Mouse (Mus musculus): Measurements from ENCODE around the gene Pcsk4.
"Not testable (repeated sequence)": the region's sequence is repeated elsewhere in the genome, so short reads cannot be mapped to it uniquely, and the experiment has no call there.

Pcsk4 gene

DNA sequence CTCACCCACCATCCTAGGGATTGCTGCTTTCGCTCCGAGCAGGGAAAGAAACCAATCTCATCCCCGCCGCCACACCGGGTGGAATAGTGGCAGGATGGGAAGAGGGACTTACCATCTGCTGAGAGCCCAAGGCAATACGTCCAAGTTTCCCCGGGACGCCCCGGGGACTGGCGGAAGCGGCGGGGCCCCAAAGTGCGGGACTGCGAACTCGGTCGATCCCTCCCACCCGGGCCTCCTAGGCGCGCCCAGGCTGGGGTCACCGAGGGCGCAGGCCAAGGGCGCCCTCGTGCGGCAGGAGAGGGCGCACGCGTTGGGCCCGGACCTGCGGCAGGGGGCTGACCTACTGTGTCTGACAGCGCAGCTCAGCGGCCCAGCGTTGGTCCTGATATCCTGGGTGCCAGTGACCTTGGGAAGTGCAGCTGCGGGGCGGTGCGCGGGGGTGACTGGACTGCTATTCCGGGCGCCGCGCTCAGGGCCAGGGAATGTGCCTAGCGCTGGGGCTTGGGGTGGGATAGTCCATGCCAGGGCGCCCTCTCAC lies 19.0 kb upstream of the Pcsk4 start, which contains the start of gene Adamtsl5:
Adamtsl5 (minus strand) TSS at position 169 of the 538 bp plus-strand sequence.
- DNase-seq (ENCODE audit: low spot score) = no peak

DNA sequence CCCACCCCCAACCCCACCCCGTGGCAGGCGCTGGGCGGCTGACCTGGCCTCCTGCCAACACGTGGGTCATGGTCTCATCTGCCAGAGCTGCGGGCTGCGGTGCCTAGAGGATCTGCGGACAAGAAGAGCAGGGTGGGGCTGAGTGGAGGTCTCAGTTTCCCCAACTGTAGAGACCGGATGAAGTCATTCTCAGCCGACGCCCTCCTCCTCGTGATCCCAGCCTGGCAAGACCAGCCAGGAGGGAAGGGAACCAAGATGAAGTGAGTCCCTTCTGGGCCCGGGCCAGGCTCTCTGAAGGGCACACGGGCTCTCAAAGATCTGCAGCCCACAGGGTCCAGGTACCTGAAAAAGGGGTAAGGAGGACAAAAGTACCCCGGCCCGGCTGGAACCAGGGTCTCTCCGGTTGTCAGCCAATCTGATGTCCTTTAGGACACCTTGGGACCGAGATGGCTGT lies 18.2 kb upstream of the Pcsk4 start:
- DNase-seq (ENCODE audit: low spot score) = no peak

- not testable (repeated sequence) for DNase-seq (ENCODE audit: low spot score)
Measured at GRCm38 (mm10) chr10:80345929-80346328, 16.6 kb upstream of the Pcsk4 start.

- DNase-seq (ENCODE audit: low spot score) = no peak
Measured at GRCm38 (mm10) chr10:80345122-80345521, 15.8 kb upstream of the Pcsk4 start.

GRCm38 (mm10) chr10:80344131-80344661 lies 14.9 kb upstream of the Pcsk4 start:
- DNase-seq (ENCODE audit: low spot score) = no peak

DNA sequence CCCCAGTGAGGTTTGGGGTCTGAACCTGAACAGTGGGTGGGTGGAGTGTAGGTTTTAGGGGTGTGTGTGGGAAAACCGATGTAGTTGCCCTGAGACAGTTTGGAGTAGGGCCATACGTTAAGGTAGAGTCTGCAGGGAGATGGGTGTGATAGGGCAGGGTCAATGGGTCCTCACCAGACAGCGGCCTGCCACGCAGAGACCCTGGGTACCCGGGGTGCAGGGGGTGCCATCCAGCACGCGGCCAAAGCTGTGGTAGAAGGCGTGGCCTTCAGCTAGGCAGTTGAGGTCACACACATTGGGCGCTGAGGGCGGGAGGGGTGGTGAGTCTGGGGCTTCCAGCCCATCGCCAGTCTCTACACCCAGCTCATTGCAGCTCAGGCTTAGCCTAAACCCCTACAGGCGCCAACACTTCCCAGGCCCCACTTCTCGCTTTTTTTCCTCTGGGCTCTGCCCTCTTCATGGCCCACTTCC lies 14.2 kb upstream of the Pcsk4 start:
- no peak for DNase-seq (ENCODE audit: low spot score)

DNA sequence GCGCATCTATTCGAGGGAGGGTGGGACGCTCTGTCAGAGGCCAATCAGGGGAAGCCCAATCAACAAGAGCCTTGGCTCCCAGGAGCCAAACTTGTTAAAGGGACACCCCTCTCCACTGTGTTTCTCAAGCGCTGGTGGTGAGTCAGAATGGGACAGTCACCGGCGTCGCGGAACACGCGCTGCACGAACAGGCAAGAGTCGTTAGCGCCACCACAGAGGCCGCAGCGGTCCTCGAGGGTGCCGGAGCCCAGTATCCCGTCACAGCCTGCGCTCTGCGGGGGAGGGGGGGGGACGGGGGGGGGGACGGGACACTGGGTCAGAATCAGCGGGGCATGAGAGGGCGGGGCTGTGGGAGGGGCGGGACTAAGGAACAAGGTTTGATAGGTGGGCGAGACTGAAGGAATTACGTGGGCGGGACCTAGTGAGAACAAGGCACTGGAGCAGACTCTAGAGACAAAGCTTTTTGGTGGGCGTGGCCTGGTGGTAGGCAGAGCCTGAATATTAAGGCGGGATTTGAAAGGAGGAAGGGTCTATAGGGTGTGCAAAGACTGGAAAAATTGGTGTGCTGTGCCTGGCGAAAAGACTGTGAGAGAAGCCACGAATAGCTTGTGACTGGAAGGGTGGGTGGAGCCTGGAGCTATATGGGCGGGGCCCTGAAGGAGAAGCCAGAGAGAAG lies 13.6 kb upstream of the Pcsk4 start:
- peak; percentile 73 for DNase-seq (ENCODE audit: low spot score)

- no peak for DNase-seq (ENCODE audit: low spot score)
Measured at GRCm38 (mm10) chr10:80342305-80342748, 13.0 kb upstream of the Pcsk4 start.

DNA sequence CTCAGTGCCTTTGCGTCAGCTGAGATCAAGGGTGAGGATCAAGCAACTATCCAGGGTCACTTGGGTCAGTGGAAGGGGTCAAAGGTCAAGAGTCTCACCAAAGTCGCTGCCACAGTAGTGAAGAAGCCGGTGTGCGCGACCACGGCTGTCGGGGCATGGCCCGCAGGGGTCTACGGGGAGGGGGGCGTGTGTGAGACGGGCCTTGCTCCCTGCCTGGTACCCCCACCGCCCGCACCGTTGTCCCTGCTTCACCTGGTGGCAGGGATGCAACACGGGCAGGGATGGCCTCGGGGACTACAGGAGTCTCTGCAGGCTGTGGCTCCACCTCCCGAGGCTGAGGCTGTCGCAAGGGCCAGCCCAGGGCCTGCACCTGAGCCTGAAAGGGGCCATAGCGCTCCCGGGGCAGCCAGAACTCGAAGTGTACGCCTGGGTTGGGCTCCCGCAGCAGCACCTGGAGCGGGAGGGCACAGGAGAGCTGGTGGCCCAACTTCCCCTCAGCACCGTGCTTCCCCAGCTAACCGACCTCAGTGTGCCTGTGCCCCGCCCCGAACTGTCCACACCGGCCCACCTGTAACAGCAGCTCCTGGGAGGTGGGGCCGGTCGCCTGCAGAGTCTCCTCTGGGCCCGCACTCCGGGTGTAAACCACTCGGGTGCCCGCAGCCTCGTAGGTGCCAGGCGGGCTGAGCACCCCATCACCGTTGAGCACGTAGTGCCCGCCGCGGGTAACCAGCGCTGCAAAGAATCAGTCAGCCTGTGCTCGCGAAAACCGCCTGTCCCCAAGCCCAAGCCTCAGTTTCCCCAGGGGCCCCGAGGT lies 12.4 kb upstream of the Pcsk4 start:
- no peak for DNase-seq (ENCODE audit: low spot score)

GRCm38 (mm10) chr10:80341026-80341425 lies 11.7 kb upstream of the Pcsk4 start:
- no peak for DNase-seq (ENCODE audit: low spot score)

DNA sequence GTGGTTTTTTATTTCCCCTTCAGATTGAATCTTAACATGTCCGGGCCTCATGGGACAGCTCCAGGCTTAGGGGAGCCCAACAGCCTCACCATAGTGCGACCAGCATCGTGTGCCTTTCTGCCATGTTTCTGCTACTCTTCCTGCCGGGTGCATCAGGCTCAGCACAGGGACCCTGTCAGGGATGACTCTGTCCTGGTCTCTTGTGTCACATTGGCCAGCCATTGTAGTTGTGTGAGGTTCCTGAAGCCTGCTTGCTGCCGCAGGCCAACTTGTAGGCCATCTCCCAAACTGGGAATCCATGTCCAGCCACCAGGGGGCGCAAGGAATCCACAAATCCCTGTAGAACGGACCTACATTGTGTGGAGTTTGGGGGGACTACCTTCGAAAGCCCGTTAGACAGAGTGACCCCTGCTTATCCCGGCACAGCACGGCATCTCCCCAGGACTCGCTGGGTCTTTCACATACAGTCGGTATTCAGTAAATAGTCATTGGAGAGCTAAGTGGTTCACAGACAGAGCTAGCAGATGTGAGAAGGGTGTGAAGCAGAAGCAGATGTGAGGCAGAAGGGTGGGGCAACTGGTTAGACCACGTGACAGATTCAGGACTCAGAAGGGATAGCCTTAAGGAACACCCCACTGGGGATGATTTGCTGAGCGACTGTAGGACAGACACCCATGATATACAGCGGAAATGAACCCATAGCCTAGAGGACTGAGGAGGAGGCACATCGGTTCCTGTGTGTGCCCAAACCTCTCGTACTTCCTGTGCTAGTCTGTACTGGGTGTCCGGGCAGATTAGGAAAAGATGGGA lies 10.8 kb upstream of the Pcsk4 start:
- peak; percentile 75 for DNase-seq (ENCODE audit: low spot score)

DNA sequence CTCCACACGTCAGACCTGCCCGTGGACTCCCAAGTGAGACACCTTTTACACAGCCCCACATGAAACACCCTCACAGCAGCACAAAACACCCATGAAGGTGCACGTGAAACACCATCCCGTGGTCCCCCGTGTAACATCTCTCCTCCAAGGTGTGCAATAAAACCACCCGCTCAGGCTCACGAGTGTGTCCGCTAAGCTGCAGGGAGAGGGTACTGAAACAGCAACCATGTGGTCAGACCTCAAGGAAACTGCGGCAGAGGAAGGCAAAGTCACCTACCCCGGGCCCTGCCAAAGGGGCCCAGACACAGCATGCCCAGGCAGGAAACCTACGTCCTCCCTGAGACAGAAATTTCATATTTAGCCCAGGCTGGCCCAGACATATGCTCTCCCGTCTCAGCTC lies 7.0 kb upstream of the Pcsk4 start:
- no peak for DNase-seq (ENCODE audit: low spot score)

- no peak for DNase-seq (ENCODE audit: low spot score)
Measured at GRCm38 (mm10) chr10:80332525-80332989, 3.3 kb upstream of the Pcsk4 start.

DNA sequence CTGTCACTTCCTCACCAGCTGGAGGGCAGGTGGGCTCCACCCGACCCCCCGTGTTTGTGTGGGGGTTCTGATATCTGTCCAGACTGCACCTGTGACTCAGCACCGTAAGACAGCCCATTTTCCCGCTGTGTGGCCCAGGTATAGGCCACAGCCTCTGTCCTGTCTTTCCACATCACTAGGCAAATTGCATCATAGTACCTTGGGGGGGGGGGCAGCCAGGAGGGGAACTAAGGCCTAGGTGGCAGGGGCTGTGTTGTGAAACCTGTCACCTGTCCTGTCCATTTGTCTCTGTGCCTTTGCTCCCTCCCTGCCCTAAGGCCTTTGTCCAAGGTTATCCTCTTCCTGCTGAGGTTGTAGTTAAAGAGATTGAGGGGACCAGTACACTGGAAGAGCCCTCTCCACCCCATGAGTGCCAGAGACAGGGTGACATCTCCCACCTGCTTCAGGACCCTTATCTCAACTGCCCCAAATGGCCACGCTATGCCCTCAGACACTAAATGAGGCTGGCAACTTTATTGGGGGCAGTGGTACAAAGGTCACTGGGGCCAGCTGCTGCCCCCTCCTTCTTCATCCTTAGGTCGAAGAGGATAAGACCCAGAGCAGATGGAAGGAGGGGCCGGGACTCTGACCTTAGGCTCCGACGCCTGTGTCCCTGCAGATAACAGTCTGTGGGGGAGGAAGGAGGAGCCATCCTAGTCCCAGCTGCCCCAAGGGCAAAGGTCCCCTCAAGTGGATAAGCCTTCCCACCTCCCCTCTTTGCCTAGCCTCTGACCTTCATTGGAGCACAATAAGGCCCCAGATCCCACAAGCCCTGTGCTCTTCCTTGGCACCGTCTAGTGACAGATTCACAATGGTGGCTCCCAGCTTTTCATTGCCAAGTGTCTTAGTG lies 2.6 kb upstream of the Pcsk4 start:
- no peak for DNase-seq (ENCODE audit: low spot score)

GRCm38 (mm10) chr10:80330888-80331287 lies 1.6 kb upstream of the Pcsk4 start:
- no peak for DNase-seq (ENCODE audit: low spot score)

- no peak for DNase-seq (ENCODE audit: low spot score)
Measured at GRCm38 (mm10) chr10:80330084-80330483, 786 bp upstream of the Pcsk4 start.

GRCm38 (mm10) chr10:80325045-80325444 lies 4.3 kb downstream of the Pcsk4 start:
- DNase-seq (ENCODE audit: low spot score) = no peak

GRCm38 (mm10) chr10:80324120-80325037 lies 4.9 kb downstream of the Pcsk4 start:
- no peak for DNase-seq (ENCODE audit: low spot score)
